Mouse (Mus musculus): ENCODE measurements around the gene Lsm3.

DNA sequence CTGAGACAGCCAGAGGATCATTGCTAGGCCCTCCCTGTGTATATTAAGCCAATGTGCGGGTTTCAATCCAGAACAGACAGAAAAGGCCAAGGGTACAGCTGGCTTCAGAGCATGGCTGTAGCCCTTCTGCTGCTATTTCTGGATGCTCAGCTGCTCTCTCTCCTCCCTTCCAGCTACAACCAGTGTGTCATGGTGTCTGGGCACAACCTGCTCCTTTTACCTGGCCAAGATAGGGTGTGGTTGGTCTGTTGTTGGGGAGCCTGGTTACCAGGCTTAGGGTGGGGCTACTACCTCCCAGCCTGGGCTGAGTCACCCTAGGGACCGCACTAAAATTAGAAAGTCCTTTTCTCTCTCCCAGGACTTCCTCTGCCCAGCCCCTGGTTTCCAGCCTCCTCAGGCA is 32.4 kb upstream of the Lsm3 start:
- TF ChIP-seq CTCF (IDR thresholded peaks at IDR 0.05; ENCODE audit: control insufficient read depth, insufficient read depth, insufficient read length): no peak
- TF ChIP-seq USF1 (IDR thresholded peaks at IDR 0.05; ENCODE audit: low read depth): no peak
- TF ChIP-seq MAX (IDR thresholded peaks at IDR 0.05): no peak
- TF ChIP-seq MYOG (IDR thresholded peaks at IDR 0.05; ENCODE audit: control insufficient read depth, extremely low read depth, insufficient read length): no peak
- TF ChIP-seq CEBPB (IDR thresholded peaks at IDR 0.05; ENCODE audit: low read depth): no peak
